Mouse (Mus musculus): ENCODE data around the gene Acads. TPM values are rescaled to one million over a fixed set of nuclear protein-coding genes. Genes with fewer than 3 reads are reported as not detected.

The Acads gene
- polyA plus RNA-seq, 1 experiment from 2014 or later = 43.6 TPM

GRCm38 (mm10) chr5:115072143-115072542, 47.0 kb downstream of the Acads start:
- H3K36me3 ChIP-seq (ENCODE audit: insufficient read depth, low read length) = 0 out of 2 replicates have a peak, but pooled peaks cover 4% of the 10 kb centered on the region
- no peak overlapping the region for H3K4me2 ChIP-seq (replicated peaks; ENCODE audit: low read depth, low read length)
- H3K9me3 ChIP-seq (ENCODE audit: low read length) = no peaks in the 10 kb centered on the region
- H3K27ac ChIP-seq (ENCODE audit: low read length) = 0 out of 2 replicates have a peak overlapping the region, but pooled peaks have one; percentile 26
- no peaks in the 10 kb centered on the region for H3K27me3 ChIP-seq (replicated peaks; ENCODE audit: insufficient read depth, low read length)
- TF ChIP-seq CTCF (IDR thresholded peaks at IDR 0.05) = no peak
- TF ChIP-seq EP300 (IDR thresholded peaks at IDR 0.05) = 0 out of 2 replicates have a peak, but pooled peaks have one; percentile 24
- H3K4me1 ChIP-seq (ENCODE audit: insufficient read depth, low read depth, low read length) = peaks cover 17% of the 10 kb centered on the region; the same call in 1 of the 2 replicates
- no peak overlapping the region for H3K4me3 ChIP-seq (ENCODE audit: low read depth, low read length)
- 44% methylated on average over 7 of the region's 7 CpGs for WGBS
- ATAC-seq = peak; percentile 87
- peak; percentile 85 for DNase-seq (ENCODE audit: low spot score)
- no peak overlapping the region for H3K9ac ChIP-seq (replicated peaks; ENCODE audit: low read depth)

GRCm38 (mm10) chr5:115071096-115071901, 47.8 kb downstream of the Acads start:
- no peak overlapping the region for H3K9ac ChIP-seq (replicated peaks; ENCODE audit: low read depth)
- H3K9me3 ChIP-seq (ENCODE audit: low read length) = no peaks in the 10 kb centered on the region

GRCm38 (mm10) chr5:115070457-115070856, 48.7 kb downstream of the Acads start:
- ATAC-seq = no peak
- 0 out of 2 replicates have a peak, but pooled peaks cover 4% of the 10 kb centered on the region for H3K36me3 ChIP-seq (ENCODE audit: insufficient read depth, low read length)
- H3K4me2 ChIP-seq (replicated peaks; ENCODE audit: low read depth, low read length) = no peak overlapping the region
- H3K27me3 ChIP-seq (replicated peaks; ENCODE audit: insufficient read depth, low read length) = no peaks in the 10 kb centered on the region
- no peak for DNase-seq (ENCODE audit: low spot score)
- H3K4me3 ChIP-seq (ENCODE audit: low read depth, low read length) = no peak overlapping the region
- H3K27ac ChIP-seq (ENCODE audit: low read length) = no peak overlapping the region
- H3K9me3 ChIP-seq (ENCODE audit: low read length) = no peaks in the 10 kb centered on the region
- peaks cover 17% of the 10 kb centered on the region; the same call in 1 of the 2 replicates for H3K4me1 ChIP-seq (ENCODE audit: insufficient read depth, low read depth, low read length)
- no peak overlapping the region for H3K9ac ChIP-seq (replicated peaks; ENCODE audit: low read depth)
- WGBS = 100% methylated on average over 2 of the region's 2 CpGs
- TF ChIP-seq CTCF (IDR thresholded peaks at IDR 0.05) = no peak
- no peak for TF ChIP-seq EP300 (IDR thresholded peaks at IDR 0.05)

More at GRCm38 (mm10) chr5:115071096-115071901, 47.8 kb downstream of the Acads start:
- H3K4me1 ChIP-seq (ENCODE audit: insufficient read depth, low read depth, low read length) = peaks cover 17% of the 10 kb centered on the region; the same call in 1 of the 2 replicates
- H3K4me2 ChIP-seq (replicated peaks; ENCODE audit: low read depth, low read length) = no peak overlapping the region
- H3K27me3 ChIP-seq (replicated peaks; ENCODE audit: insufficient read depth, low read length) = no peaks in the 10 kb centered on the region
- ATAC-seq = no peak
- WGBS = 83% methylated on average over 11 of the region's 11 CpGs
- no peak overlapping the region for H3K27ac ChIP-seq (ENCODE audit: low read length)
- no peak for DNase-seq (ENCODE audit: low spot score)
- no peak for TF ChIP-seq EP300 (IDR thresholded peaks at IDR 0.05)
- no peak for TF ChIP-seq CTCF (IDR thresholded peaks at IDR 0.05)
- 0 out of 2 replicates have a peak, but pooled peaks cover 4% of the 10 kb centered on the region for H3K36me3 ChIP-seq (ENCODE audit: insufficient read depth, low read length)
- H3K4me3 ChIP-seq (ENCODE audit: low read depth, low read length) = no peak overlapping the region

GRCm38 (mm10) chr5:115069611-115070010, 49.5 kb downstream of the Acads start:
- no peak overlapping the region for H3K4me2 ChIP-seq (replicated peaks; ENCODE audit: low read depth, low read length)
- peaks cover 17% of the 10 kb centered on the region; the same call in 1 of the 2 replicates for H3K4me1 ChIP-seq (ENCODE audit: insufficient read depth, low read depth, low read length)
- H3K27me3 ChIP-seq (replicated peaks; ENCODE audit: insufficient read depth, low read length) = no peaks in the 10 kb centered on the region
- H3K36me3 ChIP-seq (ENCODE audit: insufficient read depth, low read length) = no peaks in the 10 kb centered on the region
- TF ChIP-seq EP300 (IDR thresholded peaks at IDR 0.05) = no peak
- no peak for TF ChIP-seq CTCF (IDR thresholded peaks at IDR 0.05)
- no peak overlapping the region for H3K4me3 ChIP-seq (ENCODE audit: low read depth, low read length)
- 73% methylated on average over 3 of the region's 3 CpGs for WGBS
- no peak overlapping the region for H3K9ac ChIP-seq (replicated peaks; ENCODE audit: low read depth)
- H3K9me3 ChIP-seq (ENCODE audit: low read length) = no peaks in the 10 kb centered on the region
- DNase-seq (ENCODE audit: low spot score) (no peak), ATAC-seq (no peak)
- H3K27ac ChIP-seq (ENCODE audit: low read length) = no peak overlapping the region

- WGBS = 86% methylated on average over 11 of the region's 11 CpGs
- Histone ChIP-seq H3K9ac (replicated peaks; ENCODE audit: low read depth) (no peak overlapping the region), H3K9me3 (ENCODE audit: low read length) (no peaks in the 10 kb centered on the region), H3K4me2 (replicated peaks; ENCODE audit: low read depth, low read length) (no peak overlapping the region), H3K4me3 (ENCODE audit: low read depth, low read length) (no peak overlapping the region), H3K4me1 (ENCODE audit: insufficient read depth, low read depth, low read length) (peaks cover 17% of the 10 kb centered on the region; the same call in 1 of the 2 replicates), H3K36me3 (ENCODE audit: insufficient read depth, low read length) (no peaks in the 10 kb centered on the region), H3K27ac (ENCODE audit: low read length) (no peak overlapping the region), H3K27me3 (replicated peaks; ENCODE audit: insufficient read depth, low read length) (no peaks in the 10 kb centered on the region)
- DNase-seq (ENCODE audit: low spot score) = no peak
- TF ChIP-seq CTCF (IDR thresholded peaks at IDR 0.05) (no peak), EP300 (IDR thresholded peaks at IDR 0.05) (no peak)
- no peak for ATAC-seq
Measured at GRCm38 (mm10) chr5:115068671-115069421, 50.3 kb downstream of the Acads start.

GRCm38 (mm10) chr5:115066245-115066644, 52.9 kb downstream of the Acads start:
- no peak overlapping the region for H3K4me2 ChIP-seq (replicated peaks; ENCODE audit: low read depth, low read length)
- no peak overlapping the region for H3K4me3 ChIP-seq (ENCODE audit: low read depth, low read length)
- no peak for DNase-seq (ENCODE audit: low spot score)
- no peaks in the 10 kb centered on the region for H3K9me3 ChIP-seq (ENCODE audit: low read length)
- no peaks in the 10 kb centered on the region; the same call in 1 of the 2 replicates for H3K36me3 ChIP-seq (ENCODE audit: insufficient read depth, low read length)
- WGBS = 55% methylated on average over 4 of the region's 4 CpGs
- no peaks in the 10 kb centered on the region for H3K27me3 ChIP-seq (replicated peaks; ENCODE audit: insufficient read depth, low read length)
- no peak for TF ChIP-seq CTCF (IDR thresholded peaks at IDR 0.05)
- TF ChIP-seq EP300 (IDR thresholded peaks at IDR 0.05) = no peak
- no peak for ATAC-seq
- H3K4me1 ChIP-seq (ENCODE audit: insufficient read depth, low read depth, low read length) = peaks cover 2% of the 10 kb centered on the region; the same call in 1 of the 2 replicates
- no peak overlapping the region for H3K9ac ChIP-seq (replicated peaks; ENCODE audit: low read depth)
- H3K27ac ChIP-seq (ENCODE audit: low read length) = no peak overlapping the region

All from lung, postnatal 0 days (tissue).